Mouse (Mus musculus): ENCODE measurements around the gene Clic3. TPM values are rescaled to one million over a fixed set of nuclear protein-coding genes. Genes with fewer than 3 reads are reported as not detected.
A peak's percentile ranks its signal among the peaks of the same experiment; 100 is the strongest.

Gene Clic3
- polyA plus RNA-seq, 1 experiment from 2014 or later = 99.3 TPM

- Histone ChIP-seq H3K27me3 (no peaks in the 10 kb centered on the region), H3K4me1 (peaks cover 19% of the 10 kb centered on the region), H3K9me3 (no peaks in the 10 kb centered on the region), H3K4me3 (no peak within 1 kb of the TSS), H3K36me3 (no peaks in the 10 kb centered on the region), H3K27ac (no peak within 1 kb of the TSS), H3K9ac (no peak within 1 kb of the TSS), H3K4me2 (no peak within 1 kb of the TSS)
- 51% methylated on average over 6 of the region's 6 CpGs for WGBS
- no peak for ATAC-seq (ENCODE audit: insufficient number of reproducible peaks, low FRiP score, low TSS enrichment, low read depth)
Measured at GRCm38 (mm10) chr2:25469969-25470368, 13.3 kb downstream of the Clic3 start, which contains the start of gene Ptgds. Ptgds (minus strand) TSS chr2:25470046.

- no peak overlapping the region for H3K9ac ChIP-seq
- no peak for ATAC-seq (ENCODE audit: insufficient number of reproducible peaks, low FRiP score, low TSS enrichment, low read depth)
- 78% methylated on average over 2 of the region's 2 CpGs for WGBS
Measured at GRCm38 (mm10) chr2:25472550-25472949, 15.9 kb downstream of the Clic3 start.

GRCm38 (mm10) chr2:25477541-25477940, 20.9 kb downstream of the Clic3 start:
- Histone ChIP-seq H3K9ac (no peak overlapping the region), H3K9me3 (no peaks in the 10 kb centered on the region), H3K4me2 (no peak overlapping the region), H3K27me3 (no peaks in the 10 kb centered on the region), H3K36me3 (no peaks in the 10 kb centered on the region), H3K27ac (no peak overlapping the region), H3K4me1 (no peaks in the 10 kb centered on the region), H3K4me3 (no peak overlapping the region)
- ATAC-seq (ENCODE audit: insufficient number of reproducible peaks, low FRiP score, low TSS enrichment, low read depth) = no peak
- 83% methylated on average over 8 of the region's 8 CpGs for WGBS

More at GRCm38 (mm10) chr2:25472550-25472949, 15.9 kb downstream of the Clic3 start:
- no peaks in the 10 kb centered on the region for H3K36me3 ChIP-seq
- H3K27ac ChIP-seq = no peak overlapping the region
- H3K4me1 ChIP-seq = peaks cover 14% of the 10 kb centered on the region
- no peaks in the 10 kb centered on the region for H3K27me3 ChIP-seq
- H3K4me2 ChIP-seq = no peak overlapping the region
- no peak overlapping the region for H3K4me3 ChIP-seq
- no peaks in the 10 kb centered on the region for H3K9me3 ChIP-seq

- no peak; the same call in 1 of the 2 replicates for ATAC-seq (ENCODE audit: insufficient number of reproducible peaks, low FRiP score, low TSS enrichment, low read depth)
- WGBS = 83% methylated on average over 3 of the region's 3 CpGs
- H3K9ac ChIP-seq = no peak overlapping the region
- no peak overlapping the region for H3K27ac ChIP-seq
- H3K36me3 ChIP-seq = no peaks in the 10 kb centered on the region
- no peaks in the 10 kb centered on the region for H3K27me3 ChIP-seq
- no peaks in the 10 kb centered on the region for H3K4me1 ChIP-seq
- no peak overlapping the region for H3K4me3 ChIP-seq
- H3K4me2 ChIP-seq = no peak overlapping the region
- no peaks in the 10 kb centered on the region for H3K9me3 ChIP-seq
Measured at GRCm38 (mm10) chr2:25477967-25478675, 21.5 kb downstream of the Clic3 start.

GRCm38 (mm10) chr2:25479551-25480311, 23.1 kb downstream of the Clic3 start:
- Histone ChIP-seq H3K27ac (peak overlapping the region; percentile 71), H3K9me3 (no peaks in the 10 kb centered on the region), H3K4me2 (no peak overlapping the region), H3K27me3 (no peaks in the 10 kb centered on the region), H3K36me3 (no peaks in the 10 kb centered on the region), H3K9ac (no peak overlapping the region), H3K4me1 (no peaks in the 10 kb centered on the region), H3K4me3 (no peak overlapping the region)
- ATAC-seq (ENCODE audit: insufficient number of reproducible peaks, low FRiP score, low TSS enrichment, low read depth) = no peak
- WGBS = 48% methylated on average over 10 of the region's 10 CpGs

GRCm38 (mm10) chr2:25480541-25480940, 23.9 kb downstream of the Clic3 start:
- no peak overlapping the region for H3K9ac ChIP-seq
- no peaks in the 10 kb centered on the region for H3K36me3 ChIP-seq
- H3K4me3 ChIP-seq = no peak overlapping the region
- no peaks in the 10 kb centered on the region for H3K9me3 ChIP-seq
- ATAC-seq (ENCODE audit: insufficient number of reproducible peaks, low FRiP score, low TSS enrichment, low read depth) = no peak
- 85% methylated on average over 1 of the region's 1 CpGs for WGBS
- H3K4me1 ChIP-seq = no peaks in the 10 kb centered on the region
- H3K27ac ChIP-seq = peak overlapping the region; percentile 48; the same call in 1 of the 2 replicates
- no peak overlapping the region for H3K4me2 ChIP-seq
- no peaks in the 10 kb centered on the region for H3K27me3 ChIP-seq

GRCm38 (mm10) chr2:25482969-25483368, 26.3 kb downstream of the Clic3 start:
- WGBS = 23% methylated on average over 7 of the region's 7 CpGs

GRCm38 (mm10) chr2:25484901-25485647, 28.4 kb downstream of the Clic3 start:
- H3K4me3 ChIP-seq = no peak overlapping the region
- no peak for ATAC-seq (ENCODE audit: insufficient number of reproducible peaks, low FRiP score, low TSS enrichment, low read depth)
- H3K27ac ChIP-seq = no peak overlapping the region
- H3K4me1 ChIP-seq = no peaks in the 10 kb centered on the region
- no peaks in the 10 kb centered on the region for H3K9me3 ChIP-seq
- H3K27me3 ChIP-seq = 0 out of 2 replicates have a peak, but pooled peaks cover 3% of the 10 kb centered on the region
- no peak overlapping the region for H3K4me2 ChIP-seq
- no peaks in the 10 kb centered on the region for H3K36me3 ChIP-seq
- H3K9ac ChIP-seq = no peak overlapping the region
- 61% methylated on average over 11 of the region's 11 CpGs for WGBS

More at GRCm38 (mm10) chr2:25482969-25483368, 26.3 kb downstream of the Clic3 start:
- ATAC-seq (ENCODE audit: insufficient number of reproducible peaks, low FRiP score, low TSS enrichment, low read depth) = no peak
- H3K4me1 ChIP-seq = no peaks in the 10 kb centered on the region
- no peak overlapping the region for H3K27ac ChIP-seq
- no peaks in the 10 kb centered on the region for H3K36me3 ChIP-seq
- 0 out of 2 replicates have a peak, but pooled peaks cover under 1% of the 10 kb centered on the region for H3K27me3 ChIP-seq
- H3K4me2 ChIP-seq = no peak overlapping the region
- H3K4me3 ChIP-seq = no peak overlapping the region
- no peak overlapping the region for H3K9ac ChIP-seq
- no peaks in the 10 kb centered on the region for H3K9me3 ChIP-seq

- Histone ChIP-seq H3K9ac (no peak overlapping the region), H3K4me3 (no peak overlapping the region), H3K27me3 (0 out of 2 replicates have a peak, but pooled peaks cover 3% of the 10 kb centered on the region), H3K27ac (no peak overlapping the region), H3K9me3 (no peaks in the 10 kb centered on the region), H3K4me2 (no peak overlapping the region), H3K4me1 (no peaks in the 10 kb centered on the region), H3K36me3 (no peaks in the 10 kb centered on the region)
- ATAC-seq (ENCODE audit: insufficient number of reproducible peaks, low FRiP score, low TSS enrichment, low read depth) = no peak
- WGBS = 75% methylated on average over 6 of the region's 6 CpGs
Measured at GRCm38 (mm10) chr2:25487965-25488670, 31.5 kb downstream of the Clic3 start.

- 80% methylated on average over 7 of the region's 7 CpGs for WGBS
- H3K4me3 ChIP-seq = no peak overlapping the region
- H3K27me3 ChIP-seq = 0 out of 2 replicates have a peak, but pooled peaks cover 3% of the 10 kb centered on the region
- H3K9me3 ChIP-seq = no peaks in the 10 kb centered on the region
- H3K27ac ChIP-seq = no peak overlapping the region
- no peaks in the 10 kb centered on the region for H3K36me3 ChIP-seq
- no peak for ATAC-seq (ENCODE audit: insufficient number of reproducible peaks, low FRiP score, low TSS enrichment, low read depth)
- no peak overlapping the region for H3K4me2 ChIP-seq
- H3K9ac ChIP-seq = no peak overlapping the region
- no peaks in the 10 kb centered on the region for H3K4me1 ChIP-seq
Measured at GRCm38 (mm10) chr2:25488671-25489068, 32.0 kb downstream of the Clic3 start.

- Histone ChIP-seq H3K4me1 (no peaks in the 10 kb centered on the region), H3K27ac (no peak overlapping the region), H3K9ac (no peak overlapping the region), H3K4me3 (no peak overlapping the region), H3K4me2 (no peak overlapping the region), H3K27me3 (0 out of 2 replicates have a peak, but pooled peaks cover 2% of the 10 kb centered on the region), H3K9me3 (no peaks in the 10 kb centered on the region), H3K36me3 (no peaks in the 10 kb centered on the region)
- 81% methylated on average over 5 of the region's 5 CpGs for WGBS
- no peak for ATAC-seq (ENCODE audit: insufficient number of reproducible peaks, low FRiP score, low TSS enrichment, low read depth)
Measured at GRCm38 (mm10) chr2:25492988-25493387, 36.4 kb downstream of the Clic3 start.
